12 mouse cellular contexts compared by ENCODE assay signal in the genomic region with DNA sequence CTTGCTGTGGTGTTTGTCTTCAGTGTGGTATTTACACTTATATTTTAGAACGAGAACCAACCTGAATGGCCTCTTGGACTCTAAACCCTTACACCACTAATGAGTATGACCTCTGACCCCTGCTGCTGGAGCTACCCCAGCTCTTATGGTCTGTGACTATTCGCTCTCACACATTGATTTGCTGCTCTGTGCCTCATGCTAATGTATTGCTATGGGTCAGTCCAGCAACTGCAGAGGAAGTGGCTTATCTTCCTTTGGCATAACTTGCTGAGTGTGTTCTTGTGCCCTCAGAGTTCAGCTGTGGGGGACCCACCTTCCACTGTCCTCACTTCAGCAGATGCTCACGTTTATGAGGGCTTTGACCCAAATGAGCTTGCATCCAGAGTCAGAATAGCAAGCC. TPM values are rescaled to one million over a fixed set of nuclear protein-coding genes. Genes with fewer than 3 reads are reported as not detected.
DNase-seq lines count a peak whose midpoint lies in the region; ATAC-seq and TF ChIP-seq lines count a peak whose summit lies in the region.
"Had no signal": no experiment of that assay in that cellular context is flagged by ENCODE, and none has a peak within 500 bp of the region (broad histone marks: within the 10 kb centered on the region; RNA-seq: fewer than 3 reads in every experiment).

No protein-coding gene starts in this region.

- no peaks in the 10 kb centered on the region for H3K4me1 ChIP-seq in intestine, embryonic 16.5 days (ENCODE audit: control insufficient read depth, insufficient read depth, low read length)
- peaks cover 26% of the 10 kb centered on the region for H3K4me1 ChIP-seq in small intestine, adult 2 months (ENCODE audit: control insufficient read depth, insufficient read depth, insufficient read length, low read length)

- H3K9ac ChIP-seq in intestine, embryonic 16.5 days (ENCODE audit: low read depth, low read length), result no peak overlapping the region

- TF ChIP-seq POLR2A in small intestine, adult 2 months (IDR thresholded peaks at IDR 0.05; ENCODE audit: low read depth, low read length), result no peak

- H3K27ac ChIP-seq in intestine, embryonic 16.5 days (ENCODE audit: low read length), result peak overlapping the region; percentile 73
- H3K27ac ChIP-seq in small intestine, adult 2 months (ENCODE audit: insufficient read depth, low read depth, low read length), result peak overlapping the region; percentile 96

- ATAC-seq in intestine, embryonic 16.5 days, result peak; percentile 68

- H3K36me3 ChIP-seq in intestine, embryonic 16.5 days (ENCODE audit: control insufficient read depth, insufficient read depth, low read length), result peaks cover 6% of the 10 kb centered on the region; the same call in 1 of the 2 replicates
- peaks cover 26% of the 10 kb centered on the region for H3K36me3 ChIP-seq in small intestine, adult 2 months (ENCODE audit: control insufficient read depth, insufficient read depth, low read length)

- WGBS in intestine, embryonic 16.5 days, result 45% methylated on average over 3 of the region's 3 CpGs
- WGBS in small intestine, adult 2 months, result 31% methylated on average over 3 of the region's 3 CpGs

- DNase-seq in heart, adult 11 months, result peak; percentile 78
- DNase-seq in heart, adult 18-20 months, result no peak
- DNase-seq in kidney, postnatal 36 days, result peak; percentile 66 to 77
- no peak for DNase-seq in cerebellum, adult 11 months
- DNase-seq in layer of hippocampus, adult 9-11 months, result no peak
- no peak for DNase-seq in right cerebral cortex, adult 18-20 months
- DNase-seq: cerebellum, postnatal 14 days; gastrocnemius, postnatal 10 days; spleen, adult 18-20 months; thymus, adult 18-20 months had no signal

- no peaks in the 10 kb centered on the region for H3K27me3 ChIP-seq in intestine, embryonic 16.5 days (replicated peaks; ENCODE audit: control insufficient read depth, insufficient read depth, low read length)
- no peaks in the 10 kb centered on the region for H3K27me3 ChIP-seq in small intestine, adult 2 months (ENCODE audit: control insufficient read depth, insufficient read depth, low read length)

- H3K9me3 ChIP-seq in intestine, embryonic 16.5 days (ENCODE audit: control insufficient read depth, low read length), result peaks cover 3% of the 10 kb centered on the region; the same call in 1 of the 2 replicates

- no peak overlapping the region for H3K4me3 ChIP-seq in intestine, embryonic 16.5 days (ENCODE audit: low read length)
- H3K4me3 ChIP-seq in small intestine, adult 2 months (ENCODE audit: low read depth, low read length), result no peak overlapping the region

- TF ChIP-seq CTCF in small intestine, adult 2 months (IDR thresholded peaks at IDR 0.05; ENCODE audit: extremely low read depth, insufficient read length, insufficient replicate concordance, low read depth, low read length), result no peak

- no peak overlapping the region for H3K4me2 ChIP-seq in intestine, embryonic 16.5 days (ENCODE audit: low read depth, low read length)

RNA-seq across cellular contexts. Expression of gene Minpp1, which starts 24.7 kb away (rescaled TPM):
- total RNA-seq in heart, adult 18-20 months (2021), result 10 to 100 TPM; 14.4 to 14.7 TPM
- 56.7 and 60.9 TPM in 2 replicates for polyA plus RNA-seq in intestine, embryonic 16.5 days (2015; fragmentation: Nextera tagmentation; extraction: Ambion mirVana)
- polyA plus RNA-seq in small intestine, adult 2 months (2012; rRNA removed), result 86.5 and 112 TPM in 2 replicates

RNA-seq across cellular contexts. Expression of gene Rpl9-ps6, which starts 43.9 kb away (rescaled TPM):
- 10 to 100 TPM; 28.5 to 47.2 TPM for total RNA-seq in heart, adult 18-20 months (2021)
- polyA plus RNA-seq in intestine, embryonic 16.5 days (2015; fragmentation: Nextera tagmentation; extraction: Ambion mirVana), result 79.6 and 82.0 TPM in 2 replicates
- polyA plus RNA-seq in small intestine, adult 2 months (2012; rRNA removed), result 0.65 and 0.83 TPM in 2 replicates

Comparison
In these comparisons a context has a peak if more than half of its experiments do, and no peak if none do; other contexts are left out.
1. DNase-seq: peak in heart, adult 11 months (single experiment) and kidney, postnatal 36 days (2 of 2); none in heart, adult 18-20 months (0 of 2), cerebellum, adult 11 months (single experiment), layer of hippocampus, adult 9-11 months (single experiment) and right cerebral cortex, adult 18-20 months (single experiment).
2. RNA of gene Rpl9-ps6, which starts 43.9 kb away (polyA plus RNA-seq): 79.6 to 82.0 TPM in intestine, embryonic 16.5 days; 0.65 to 0.83 TPM in small intestine, adult 2 months; every median in the first group is over 10 times any median in the second.